Mouse (Mus musculus): Measurements from ENCODE around the gene Rgcc. TPM values are rescaled to one million over a fixed set of nuclear protein-coding genes. Genes with fewer than 3 reads are reported as not detected.
A peak's percentile ranks its signal among the peaks of the same experiment; 100 is the strongest.

Rgcc gene
- polyA plus RNA-seq, 1 experiment from 2014 or later, result 81.5 TPM

GRCm38 (mm10) chr14:79308364-79308763 lies 6.9 kb upstream of the Rgcc start:
- no peaks in the 10 kb centered on the region for H3K36me3 ChIP-seq (ENCODE audit: control insufficient read depth, insufficient read depth, low read length)
- no peak overlapping the region for H3K27ac ChIP-seq (ENCODE audit: low read depth, low read length)
- WGBS, result 6% methylated on average over 4 of the region's 4 CpGs
- DNase-seq (ENCODE audit: low spot score) (peak; percentile 32), ATAC-seq (peak; percentile 44)
- peaks cover 7% of the 10 kb centered on the region; the same call in 1 of the 2 replicates for H3K4me1 ChIP-seq (ENCODE audit: control insufficient read depth, insufficient read depth, low read length)
- no peaks in the 10 kb centered on the region for H3K27me3 ChIP-seq (replicated peaks; ENCODE audit: control insufficient read depth, insufficient read depth, low read length)
- no peaks in the 10 kb centered on the region for H3K9me3 ChIP-seq (replicated peaks; ENCODE audit: control insufficient read depth, low read length)
- no peak overlapping the region for H3K9ac ChIP-seq (ENCODE audit: low read length)
- no peak overlapping the region for H3K4me2 ChIP-seq (ENCODE audit: low read length)
- H3K4me3 ChIP-seq (ENCODE audit: low read depth, low read length), result no peak overlapping the region

- 56% methylated on average over 5 of the region's 5 CpGs for WGBS
- H3K4me3 ChIP-seq (ENCODE audit: low read depth, low read length), result no peak overlapping the region
- peaks cover 6% of the 10 kb centered on the region; the same call in 1 of the 2 replicates for H3K4me1 ChIP-seq (ENCODE audit: control insufficient read depth, insufficient read depth, low read length)
- H3K27ac ChIP-seq (ENCODE audit: low read depth, low read length), result no peak overlapping the region
- peak; percentile 11; the same call in 1 of the 2 replicates for ATAC-seq
- no peak overlapping the region for H3K4me2 ChIP-seq (ENCODE audit: low read length)
- DNase-seq (ENCODE audit: low spot score), result no peak
- no peak overlapping the region for H3K9ac ChIP-seq (ENCODE audit: low read length)
- no peaks in the 10 kb centered on the region for H3K36me3 ChIP-seq (ENCODE audit: control insufficient read depth, insufficient read depth, low read length)
- H3K9me3 ChIP-seq (replicated peaks; ENCODE audit: control insufficient read depth, low read length), result no peaks in the 10 kb centered on the region
- H3K27me3 ChIP-seq (replicated peaks; ENCODE audit: control insufficient read depth, insufficient read depth, low read length), result no peaks in the 10 kb centered on the region
Observed at GRCm38 (mm10) chr14:79307908-79308307, 6.5 kb upstream of the Rgcc start.

- 88% methylated on average over 7 of the region's 7 CpGs for WGBS
- no peaks in the 10 kb centered on the region for H3K9me3 ChIP-seq (replicated peaks; ENCODE audit: control insufficient read depth, low read length)
- H3K36me3 ChIP-seq (ENCODE audit: control insufficient read depth, insufficient read depth, low read length), result no peaks in the 10 kb centered on the region
- no peaks in the 10 kb centered on the region for H3K27me3 ChIP-seq (replicated peaks; ENCODE audit: control insufficient read depth, insufficient read depth, low read length)
- no peak for ATAC-seq
- no peak overlapping the region for H3K27ac ChIP-seq (ENCODE audit: low read depth, low read length)
- no peak overlapping the region for H3K4me2 ChIP-seq (ENCODE audit: low read length)
- no peak overlapping the region for H3K4me3 ChIP-seq (ENCODE audit: low read depth, low read length)
- H3K4me1 ChIP-seq (ENCODE audit: control insufficient read depth, insufficient read depth, low read length), result peaks cover 3% of the 10 kb centered on the region; the same call in 1 of the 2 replicates
- no peak overlapping the region for H3K9ac ChIP-seq (ENCODE audit: low read length)
- no peak for DNase-seq (ENCODE audit: low spot score)
Observed at GRCm38 (mm10) chr14:79307138-79307537, 5.7 kb upstream of the Rgcc start.

- peaks cover 3% of the 10 kb centered on the region for H3K4me1 ChIP-seq (ENCODE audit: control insufficient read depth, insufficient read depth, low read length)
- H3K4me3 ChIP-seq (ENCODE audit: low read depth, low read length), result no peak overlapping the region
- H3K9ac ChIP-seq (ENCODE audit: low read length), result no peak overlapping the region
- H3K27ac ChIP-seq (ENCODE audit: low read depth, low read length), result no peak overlapping the region
- 88% methylated on average over 6 of the region's 6 CpGs for WGBS
- ATAC-seq (no peak), DNase-seq (ENCODE audit: low spot score) (no peak)
- no peaks in the 10 kb centered on the region for H3K27me3 ChIP-seq (replicated peaks; ENCODE audit: control insufficient read depth, insufficient read depth, low read length)
- no peak overlapping the region for H3K4me2 ChIP-seq (ENCODE audit: low read length)
- no peaks in the 10 kb centered on the region for H3K36me3 ChIP-seq (ENCODE audit: control insufficient read depth, insufficient read depth, low read length)
- no peaks in the 10 kb centered on the region for H3K9me3 ChIP-seq (replicated peaks; ENCODE audit: control insufficient read depth, low read length)
Observed at GRCm38 (mm10) chr14:79304873-79305464, 3.5 kb upstream of the Rgcc start.

GRCm38 (mm10) chr14:79303150-79303549 lies 1.7 kb upstream of the Rgcc start:
- H3K36me3 ChIP-seq (ENCODE audit: control insufficient read depth, insufficient read depth, low read length), result no peaks in the 10 kb centered on the region
- no peaks in the 10 kb centered on the region for H3K27me3 ChIP-seq (replicated peaks; ENCODE audit: control insufficient read depth, insufficient read depth, low read length)
- DNase-seq (ENCODE audit: low spot score) (no peak), ATAC-seq (no peak)
- H3K9ac ChIP-seq (ENCODE audit: low read length), result no peak overlapping the region
- no peak overlapping the region for H3K4me3 ChIP-seq (ENCODE audit: low read depth, low read length)
- H3K9me3 ChIP-seq (replicated peaks; ENCODE audit: control insufficient read depth, low read length), result no peaks in the 10 kb centered on the region
- no peak overlapping the region for H3K27ac ChIP-seq (ENCODE audit: low read depth, low read length)
- H3K4me2 ChIP-seq (ENCODE audit: low read length), result no peak overlapping the region
- H3K4me1 ChIP-seq (ENCODE audit: control insufficient read depth, insufficient read depth, low read length), result no peaks in the 10 kb centered on the region; the same call in 1 of the 2 replicates
- 81% methylated on average over 2 of the region's 2 CpGs for WGBS

- H3K9me3 ChIP-seq (replicated peaks; ENCODE audit: control insufficient read depth, low read length), result no peaks in the 10 kb centered on the region
- H3K9ac ChIP-seq (ENCODE audit: low read length), result peak overlapping the region; percentile 79
- no peaks in the 10 kb centered on the region for H3K36me3 ChIP-seq (ENCODE audit: control insufficient read depth, insufficient read depth, low read length)
- no peaks in the 10 kb centered on the region for H3K27me3 ChIP-seq (replicated peaks; ENCODE audit: control insufficient read depth, insufficient read depth, low read length)
- DNase-seq (ENCODE audit: low spot score), result peak; percentile 63
- under 1% methylated on average over 52 of the region's 52 CpGs for WGBS
- peaks cover 6% of the 10 kb centered on the region for H3K4me1 ChIP-seq (ENCODE audit: control insufficient read depth, insufficient read depth, low read length)
- H3K4me2 ChIP-seq (ENCODE audit: low read length), result peak overlapping the region; percentile 99
- H3K27ac ChIP-seq (ENCODE audit: low read depth, low read length), result no peak overlapping the region
- ATAC-seq, result peak; percentile 27
- peak overlapping the region; percentile 58 for H3K4me3 ChIP-seq (ENCODE audit: low read depth, low read length)
Observed at GRCm38 (mm10) chr14:79300641-79301350, 649 bp downstream of the Rgcc start.

- ATAC-seq (no peak), DNase-seq (ENCODE audit: low spot score) (peak; percentile 24)
- H3K9me3 ChIP-seq (replicated peaks; ENCODE audit: control insufficient read depth, low read length), result no peaks in the 10 kb centered on the region
- peaks cover 6% of the 10 kb centered on the region for H3K4me1 ChIP-seq (ENCODE audit: control insufficient read depth, insufficient read depth, low read length)
- peak overlapping the region; percentile 58 for H3K4me3 ChIP-seq (ENCODE audit: low read depth, low read length)
- H3K27me3 ChIP-seq (replicated peaks; ENCODE audit: control insufficient read depth, insufficient read depth, low read length), result no peaks in the 10 kb centered on the region
- H3K36me3 ChIP-seq (ENCODE audit: control insufficient read depth, insufficient read depth, low read length), result no peaks in the 10 kb centered on the region
- no peak overlapping the region; the same call in 1 of the 2 replicates for H3K27ac ChIP-seq (ENCODE audit: low read depth, low read length)
- H3K4me2 ChIP-seq (ENCODE audit: low read length), result peak overlapping the region; percentile 99
- H3K9ac ChIP-seq (ENCODE audit: low read length), result peak overlapping the region; percentile 79
- WGBS, result 12% methylated on average over 6 of the region's 6 CpGs
Observed at GRCm38 (mm10) chr14:79299796-79300195, 1.6 kb downstream of the Rgcc start.

GRCm38 (mm10) chr14:79299230-79299629 lies 2.2 kb downstream of the Rgcc start:
- ATAC-seq, result no peak

More at GRCm38 (mm10) chr14:79299230-79299629, 2.2 kb downstream of the Rgcc start:
- Histone ChIP-seq H3K9me3 (replicated peaks; ENCODE audit: control insufficient read depth, low read length) (no peaks in the 10 kb centered on the region), H3K36me3 (ENCODE audit: control insufficient read depth, insufficient read depth, low read length) (no peaks in the 10 kb centered on the region), H3K4me3 (ENCODE audit: low read depth, low read length) (peak overlapping the region; percentile 16; the same call in 1 of the 2 replicates), H3K27me3 (replicated peaks; ENCODE audit: control insufficient read depth, insufficient read depth, low read length) (no peaks in the 10 kb centered on the region), H3K9ac (ENCODE audit: low read length) (no peak overlapping the region), H3K4me2 (ENCODE audit: low read length) (peak overlapping the region; percentile 39), H3K27ac (ENCODE audit: low read depth, low read length) (no peak overlapping the region), H3K4me1 (ENCODE audit: control insufficient read depth, insufficient read depth, low read length) (peaks cover 6% of the 10 kb centered on the region)
- DNase-seq (ENCODE audit: low spot score), result no peak
- WGBS, result 38% methylated on average over 4 of the region's 4 CpGs
